Comparison of ENCODE assay signal across 8 mouse cellular contexts in the genomic region with DNA sequence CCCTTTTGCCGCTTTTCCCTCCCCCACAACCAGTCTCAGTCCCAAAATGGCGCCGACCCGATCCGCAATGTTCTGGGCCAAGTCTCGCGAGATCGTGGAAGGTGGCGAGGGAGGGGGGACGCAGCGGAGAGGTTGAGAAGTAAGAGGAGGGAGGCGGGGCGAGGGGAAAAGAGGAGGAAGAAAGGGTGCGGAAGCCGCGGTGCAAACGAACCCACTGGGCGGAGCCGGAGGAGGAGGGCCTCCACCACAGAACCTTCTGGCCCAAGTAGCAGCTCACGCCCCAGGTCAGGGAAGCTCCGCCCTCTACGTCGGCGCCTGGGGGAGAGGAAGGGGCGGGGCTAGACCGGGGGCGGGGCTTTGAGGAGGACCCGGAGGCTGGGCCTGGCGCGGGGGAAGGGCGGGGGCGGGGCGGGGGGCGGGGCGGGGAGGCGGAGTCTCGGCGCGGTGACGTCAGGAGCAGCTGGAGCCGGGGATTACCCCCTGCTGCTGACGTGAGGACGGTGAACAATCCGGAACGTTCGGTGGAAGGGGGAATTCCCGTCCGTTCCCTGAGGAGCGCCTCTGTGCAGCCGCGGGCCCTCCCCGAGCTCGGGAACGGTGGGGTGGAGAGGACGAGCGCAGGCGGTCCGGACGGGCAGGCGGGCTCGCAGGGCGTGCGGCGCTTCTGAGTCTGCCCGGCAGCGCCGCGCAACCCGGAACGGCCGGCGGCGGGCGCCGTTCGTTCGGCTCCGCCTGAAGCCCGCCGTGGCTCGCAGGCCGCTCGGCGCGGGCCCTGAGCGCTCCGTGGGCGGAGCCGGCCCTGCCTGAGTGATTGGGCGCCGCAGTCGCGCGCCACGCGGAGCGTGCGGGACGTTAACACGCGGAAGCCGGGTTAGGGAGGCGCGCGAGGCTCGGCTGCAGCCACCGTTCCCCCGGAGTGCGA. TPM values are rescaled to one million over a fixed set of nuclear protein-coding genes. Genes with fewer than 3 reads are reported as not detected.
DNase-seq lines count a peak whose midpoint lies in the region; ATAC-seq and TF ChIP-seq lines count a peak whose summit lies in the region.

Gene Gpbp1 (minus strand): TSS at position 310 of the 922 bp plus-strand sequence.

- peak within 1 kb of the TSS; percentile 99 for H3K4me3 ChIP-seq in heart, embryonic 12.5 days
- peak within 1 kb of the TSS; percentile 87 for H3K4me3 ChIP-seq in kidney, postnatal 0 days (replicated peaks; ENCODE audit: low read depth, low read length)
- H3K4me3 ChIP-seq in liver, embryonic 11.5 days (ENCODE audit: low read depth, low read length): peak within 1 kb of the TSS; percentile 97
- peak within 1 kb of the TSS; percentile 86 for H3K4me3 ChIP-seq in stomach, embryonic 14.5 days (ENCODE audit: low read depth, low read length)

- H3K9me3 ChIP-seq in heart, embryonic 12.5 days (replicated peaks): no peaks in the 10 kb centered on the region
- no peaks in the 10 kb centered on the region for H3K9me3 ChIP-seq in kidney, postnatal 0 days (replicated peaks; ENCODE audit: low read length)
- no peaks in the 10 kb centered on the region for H3K9me3 ChIP-seq in liver, embryonic 11.5 days (ENCODE audit: control insufficient read depth, low read length)
- H3K9me3 ChIP-seq in stomach, embryonic 14.5 days (ENCODE audit: control insufficient read depth, low read depth, low read length): no peaks in the 10 kb centered on the region

- peak within 1 kb of the TSS; percentile 75 for H3K4me2 ChIP-seq in heart, embryonic 12.5 days
- H3K4me2 ChIP-seq in kidney, postnatal 0 days (ENCODE audit: low read length): peak within 1 kb of the TSS; percentile 91
- peak within 1 kb of the TSS; percentile 88 for H3K4me2 ChIP-seq in liver, embryonic 11.5 days
- peak within 1 kb of the TSS; percentile 78 for H3K4me2 ChIP-seq in stomach, embryonic 14.5 days (replicated peaks; ENCODE audit: low read depth, low read length)

- under 1% methylated on average over 91 of the region's 109 CpGs for WGBS in heart, embryonic 12.5 days
- WGBS in kidney, postnatal 0 days: 2% methylated on average over 88 of the region's 109 CpGs
- WGBS in liver, embryonic 11.5 days: under 1% methylated on average over 80 of the region's 109 CpGs
- WGBS in stomach, embryonic 14.5 days: under 1% methylated on average over 83 of the region's 109 CpGs

- H3K9ac ChIP-seq in heart, embryonic 12.5 days: peak within 1 kb of the TSS; percentile 99
- H3K9ac ChIP-seq in kidney, postnatal 0 days (ENCODE audit: low read depth, low read length): peak within 1 kb of the TSS; percentile 98
- H3K9ac ChIP-seq in liver, embryonic 11.5 days (ENCODE audit: low read depth, low read length): peak within 1 kb of the TSS; percentile 98
- H3K9ac ChIP-seq in stomach, embryonic 14.5 days (replicated peaks; ENCODE audit: low read depth, low read length): peak within 1 kb of the TSS; percentile 99

- no peak for TF ChIP-seq CTCF in kidney, postnatal 0 days (IDR thresholded peaks at IDR 0.05; ENCODE audit: low read depth)

- peak; percentile 93 for ATAC-seq in erythroid progenitor cell, adult 5-6 weeks (replicated peaks; ENCODE audit: low FRiP score, poor library complexity, severe bottlenecking)
- ATAC-seq in heart, embryonic 12.5 days (ENCODE audit: insufficient number of reproducible peaks, low FRiP score): peak; percentile 97
- ATAC-seq in kidney, postnatal 0 days (replicated peaks; ENCODE audit: low FRiP score, low read depth): peak; percentile 97
- peak; percentile 94 for ATAC-seq in liver, embryonic 11.5 days (replicated peaks; ENCODE audit: low FRiP score)
- ATAC-seq in stomach, embryonic 14.5 days (ENCODE audit: insufficient number of reproducible peaks, insufficient read depth, low FRiP score, low read depth): peak; percentile 97

- H3K4me1 ChIP-seq in heart, embryonic 12.5 days (replicated peaks): peaks cover 10% of the 10 kb centered on the region
- peaks cover 7% of the 10 kb centered on the region; the same call in 1 of the 2 replicates for H3K4me1 ChIP-seq in kidney, postnatal 0 days (replicated peaks; ENCODE audit: insufficient read depth, low read length)
- peaks cover 12% of the 10 kb centered on the region for H3K4me1 ChIP-seq in liver, embryonic 11.5 days (replicated peaks; ENCODE audit: control insufficient read depth, insufficient read depth, low read length)
- peaks cover 10% of the 10 kb centered on the region; the same call in 1 of the 2 replicates for H3K4me1 ChIP-seq in stomach, embryonic 14.5 days (ENCODE audit: control insufficient read depth, insufficient read depth, low read length)

- peak within 1 kb of the TSS; percentile 99 for H3K27ac ChIP-seq in heart, embryonic 12.5 days (ENCODE audit: poor library complexity, severe bottlenecking)
- peak within 1 kb of the TSS; percentile 99 for H3K27ac ChIP-seq in kidney, postnatal 0 days
- H3K27ac ChIP-seq in liver, embryonic 11.5 days (ENCODE audit: low read depth, low read length): peak within 1 kb of the TSS; percentile 99
- H3K27ac ChIP-seq in stomach, embryonic 14.5 days (ENCODE audit: low read length): peak within 1 kb of the TSS; percentile 99

- 0 out of 2 replicates have a peak, but pooled peaks cover 2% of the 10 kb centered on the region for H3K36me3 ChIP-seq in heart, embryonic 12.5 days
- no peaks in the 10 kb centered on the region for H3K36me3 ChIP-seq in kidney, postnatal 0 days (ENCODE audit: insufficient read depth, low read length)
- H3K36me3 ChIP-seq in liver, embryonic 11.5 days (ENCODE audit: control insufficient read depth, insufficient read depth, low read length): no peaks in the 10 kb centered on the region
- H3K36me3 ChIP-seq in stomach, embryonic 14.5 days (ENCODE audit: control insufficient read depth, insufficient read depth, low read length): no peaks in the 10 kb centered on the region

- peaks cover 12% of the 10 kb centered on the region for H3K27me3 ChIP-seq in heart, embryonic 12.5 days (replicated peaks)
- peaks cover 7% of the 10 kb centered on the region; the same call in 1 of the 2 replicates for H3K27me3 ChIP-seq in kidney, postnatal 0 days (ENCODE audit: insufficient read depth, low read length)
- peaks cover 11% of the 10 kb centered on the region for H3K27me3 ChIP-seq in liver, embryonic 11.5 days (replicated peaks; ENCODE audit: control insufficient read depth, insufficient read depth, low read length)
- peaks cover 3% of the 10 kb centered on the region; the same call in 1 of the 2 replicates for H3K27me3 ChIP-seq in stomach, embryonic 14.5 days (ENCODE audit: control insufficient read depth, insufficient read depth, low read length)

- peak; percentile 100 for DNase-seq in CD4-positive helper T cell, adult 2 months (ENCODE audit: low read depth, low spot score)
- DNase-seq in brain, embryonic 18.5 days (ENCODE audit: low read depth, low spot score): peak; percentile 100
- DNase-seq in kidney, postnatal 0 days (ENCODE audit: low spot score): peak; percentile 100
- peak; percentile 100 for DNase-seq in liver, embryonic 11.5 days (ENCODE audit: low spot score)
- DNase-seq in naive thymus-derived CD4-positive, alpha-beta T cell, adult 2 months (ENCODE audit: low read depth): peak; percentile 100

RNA-seq across cellular contexts. Expression of gene Gpbp1, which starts in this region (rescaled TPM):
- total RNA-seq in erythroid progenitor cell, adult 5-6 weeks (2015; ENCODE audit: low replicate concordance): 108 and 133 TPM in 2 replicates
- total RNA-seq in erythroid progenitor cell, adult 5-6 weeks (2017; ENCODE audit: low replicate concordance): 164 and 201 TPM in 2 replicates
- 68.0 and 75.4 TPM in 2 replicates for polyA plus RNA-seq in heart, embryonic 12.5 days (2016; fragmentation: Nextera tagmentation; extraction: Ambion mirVana)
- polyA plus RNA-seq in kidney, postnatal 0 days (2015; fragmentation: Nextera tagmentation; extraction: Ambion mirVana): 69.8 and 73.1 TPM in 2 replicates
- polyA plus RNA-seq in liver, embryonic 11.5 days (2014; fragmentation: Nextera tagmentation; extraction: Ambion mirVana): 76.1 and 79.0 TPM in 2 replicates
- 82.0 and 89.2 TPM in 2 replicates for polyA plus RNA-seq in stomach, embryonic 14.5 days (2014; fragmentation: Nextera tagmentation; extraction: Ambion mirVana)

Comparison
In these comparisons a context has a peak if more than half of its experiments do, and no peak if none do; other contexts are left out.
1. Peak in every context shown above with its lines: DNase-seq, ATAC-seq, H3K4me3 ChIP-seq and H3K27ac ChIP-seq.